11 mouse cellular contexts compared by ENCODE assay signal in the genomic region with DNA sequence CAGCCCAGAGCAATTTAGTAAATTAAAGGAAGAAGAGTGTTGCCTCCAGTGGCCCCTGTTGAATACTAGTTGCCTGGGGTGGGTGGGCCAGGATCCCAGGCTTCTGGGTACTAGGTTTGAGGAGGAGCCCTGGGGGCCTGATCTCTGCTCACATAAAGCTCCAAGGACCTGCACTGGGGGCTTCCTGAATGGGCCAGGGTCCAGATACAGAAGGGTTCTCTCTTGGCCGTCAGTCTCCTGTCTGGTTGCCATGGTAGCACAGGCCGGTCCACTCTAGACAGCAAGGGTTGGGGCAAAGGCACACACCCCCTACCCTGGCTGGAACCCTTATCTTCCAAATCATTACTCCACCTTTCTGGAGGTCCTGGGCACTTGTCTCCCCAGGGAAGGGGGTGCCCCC. TPM values are rescaled to one million over a fixed set of nuclear protein-coding genes. Genes with fewer than 3 reads are reported as not detected.
DNase-seq lines count a peak whose midpoint lies in the region; ATAC-seq lines count a peak whose summit lies in the region.
"Had no signal": no experiment of that assay in that cellular context is flagged by ENCODE, and none has a peak within 500 bp of the region (broad histone marks: within the 10 kb centered on the region; RNA-seq: fewer than 3 reads in every experiment).

No protein-coding gene starts in this region.

- H3K4me1 ChIP-seq in embryonic facial prominence, embryonic 10.5 days: peaks cover 60% of the 10 kb centered on the region
- H3K4me1 ChIP-seq in hindbrain, embryonic 13.5 days (replicated peaks): peaks cover 51% of the 10 kb centered on the region
- peaks cover 51% of the 10 kb centered on the region for H3K4me1 ChIP-seq in midbrain, embryonic 13.5 days (replicated peaks)
- H3K4me1 ChIP-seq in heart, embryonic 11.5 days (ENCODE audit: control insufficient read depth, insufficient read depth, low read length): peaks cover 17% of the 10 kb centered on the region; the same call in 1 of the 2 replicates

- H3K36me3 ChIP-seq in embryonic facial prominence, embryonic 10.5 days (replicated peaks): no peaks in the 10 kb centered on the region
- no peaks in the 10 kb centered on the region for H3K36me3 ChIP-seq in hindbrain, embryonic 13.5 days
- no peaks in the 10 kb centered on the region for H3K36me3 ChIP-seq in midbrain, embryonic 13.5 days
- H3K36me3 ChIP-seq in heart, embryonic 11.5 days (ENCODE audit: control insufficient read depth, insufficient read depth, low read length): no peaks in the 10 kb centered on the region
- H3K36me3 ChIP-seq: liver, embryonic 12.5 days had no signal

- 0 out of 2 replicates have a peak, but pooled peaks have one; percentile 2 for ATAC-seq in hindbrain, embryonic 13.5 days (ENCODE audit: low FRiP score)
- 0 out of 2 replicates have a peak, but pooled peaks have one; percentile 13 for ATAC-seq in midbrain, embryonic 13.5 days
- no peak for ATAC-seq in heart, embryonic 11.5 days (replicated peaks; ENCODE audit: insufficient number of reproducible peaks, low FRiP score, low TSS enrichment)
- ATAC-seq: liver, embryonic 12.5 days had no signal

- H3K9me3 ChIP-seq in embryonic facial prominence, embryonic 10.5 days: no peaks in the 10 kb centered on the region
- H3K9me3 ChIP-seq in hindbrain, embryonic 13.5 days: no peaks in the 10 kb centered on the region
- H3K9me3 ChIP-seq in midbrain, embryonic 13.5 days: no peaks in the 10 kb centered on the region
- no peaks in the 10 kb centered on the region for H3K9me3 ChIP-seq in heart, embryonic 11.5 days (replicated peaks; ENCODE audit: control insufficient read depth, low read length)
- H3K9me3 ChIP-seq: liver, embryonic 12.5 days had no signal

- H3K4me2 ChIP-seq in hindbrain, embryonic 13.5 days: peak overlapping the region; percentile 72
- H3K4me2 ChIP-seq in midbrain, embryonic 13.5 days (replicated peaks): peak overlapping the region; percentile 76
- no peak overlapping the region for H3K4me2 ChIP-seq in heart, embryonic 11.5 days

- 18% methylated on average over 2 of the region's 2 CpGs for WGBS in embryonic facial prominence, embryonic 10.5 days
- WGBS in hindbrain, embryonic 13.5 days: 3% methylated on average over 2 of the region's 2 CpGs
- 22% methylated on average over 2 of the region's 2 CpGs for WGBS in midbrain, embryonic 13.5 days
- 27% methylated on average over 2 of the region's 2 CpGs for WGBS in heart, embryonic 11.5 days (ENCODE audit: insufficient replicate concordance)

- peak overlapping the region; percentile 81 for H3K9ac ChIP-seq in hindbrain, embryonic 13.5 days
- H3K9ac ChIP-seq in midbrain, embryonic 13.5 days (replicated peaks): peak overlapping the region; percentile 74; the same call in 1 of the 2 replicates
- no peak overlapping the region for H3K9ac ChIP-seq in heart, embryonic 11.5 days (ENCODE audit: low read depth, low read length)
- H3K9ac ChIP-seq: liver, embryonic 12.5 days had no signal

- H3K27me3 ChIP-seq in embryonic facial prominence, embryonic 10.5 days (replicated peaks; ENCODE audit: low read depth, poor library complexity, severe bottlenecking): peaks cover 89% of the 10 kb centered on the region
- peaks cover 56% of the 10 kb centered on the region for H3K27me3 ChIP-seq in hindbrain, embryonic 13.5 days
- peaks cover 49% of the 10 kb centered on the region for H3K27me3 ChIP-seq in midbrain, embryonic 13.5 days
- peaks cover 59% of the 10 kb centered on the region for H3K27me3 ChIP-seq in heart, embryonic 11.5 days (ENCODE audit: control insufficient read depth, insufficient read depth, low read length)

- peak overlapping the region; percentile 74; the same call in 1 of the 2 replicates for H3K4me3 ChIP-seq in embryonic facial prominence, embryonic 10.5 days
- peak overlapping the region; percentile 48 for H3K4me3 ChIP-seq in hindbrain, embryonic 13.5 days
- 0 out of 2 replicates have a peak overlapping the region, but pooled peaks have one; percentile 9 for H3K4me3 ChIP-seq in midbrain, embryonic 13.5 days (replicated peaks)
- H3K4me3 ChIP-seq in heart, embryonic 11.5 days (ENCODE audit: low read depth, low read length): no peak overlapping the region
- H3K4me3 ChIP-seq: liver, embryonic 12.5 days had no signal

- peak; percentile 33 for DNase-seq in embryo, embryonic 10.5 days (ENCODE audit: low spot score)
- no peak for DNase-seq in embryo, embryonic 11 days
- no peak for DNase-seq in embryonic facial prominence, embryonic 10.5 days (ENCODE audit: low spot score)
- no peak for DNase-seq in spleen, postnatal 10 days (ENCODE audit: low spot score in 2 of 2)
- DNase-seq in urinary bladder, adult 18-20 months (ENCODE audit: low spot score in 2 of 2): no peak
- DNase-seq: cerebellum, adult 9-10 months; kidney, adult 9 months had no signal

- H3K27ac ChIP-seq in embryonic facial prominence, embryonic 10.5 days (replicated peaks): no peak overlapping the region
- H3K27ac ChIP-seq in hindbrain, embryonic 13.5 days: no peak overlapping the region; the same call in 1 of the 2 replicates
- no peak overlapping the region for H3K27ac ChIP-seq in midbrain, embryonic 13.5 days
- no peak overlapping the region for H3K27ac ChIP-seq in heart, embryonic 11.5 days (ENCODE audit: low read depth, low read length)
- H3K27ac ChIP-seq: liver, embryonic 12.5 days had no signal

RNA-seq across cellular contexts. Expression of a gene that starts 4.7 kb away (rescaled TPM):
- polyA plus RNA-seq in embryonic facial prominence, embryonic 10.5 days (2016; fragmentation: Nextera tagmentation; extraction: Ambion mirVana): 30.4 and 36.6 TPM in 2 replicates
- polyA plus RNA-seq in hindbrain, embryonic 13.5 days (2015; fragmentation: Nextera tagmentation; extraction: Ambion mirVana): 40.6 and 45.7 TPM in 2 replicates
- 36.1 and 44.8 TPM in 2 replicates for polyA plus RNA-seq in midbrain, embryonic 13.5 days (2015; fragmentation: Nextera tagmentation; extraction: Ambion mirVana)
- 76.0 and 115 TPM in 2 replicates for polyA plus RNA-seq in heart, embryonic 11.5 days (2014; fragmentation: Nextera tagmentation; extraction: Ambion mirVana)

RNA-seq across cellular contexts. Expression of a gene that starts 10.3 kb away (rescaled TPM):
- polyA plus RNA-seq in embryonic facial prominence, embryonic 10.5 days (2016; fragmentation: Nextera tagmentation; extraction: Ambion mirVana): 0.09 and 0.20 TPM in 2 replicates
- polyA plus RNA-seq in hindbrain, embryonic 13.5 days (2015; fragmentation: Nextera tagmentation; extraction: Ambion mirVana): 1.5 and 1.6 TPM in 2 replicates
- 1.2 and 1.3 TPM in 2 replicates for polyA plus RNA-seq in midbrain, embryonic 13.5 days (2015; fragmentation: Nextera tagmentation; extraction: Ambion mirVana)
- 0.11 TPM in 2 replicates for polyA plus RNA-seq in heart, embryonic 11.5 days (2014; fragmentation: Nextera tagmentation; extraction: Ambion mirVana)

RNA-seq across cellular contexts. Expression of a gene that starts 28.6 kb away (rescaled TPM):
- polyA plus RNA-seq in embryonic facial prominence, embryonic 10.5 days (2016; fragmentation: Nextera tagmentation; extraction: Ambion mirVana): 1.2 and 1.3 TPM in 2 replicates
- polyA plus RNA-seq in hindbrain, embryonic 13.5 days (2015; fragmentation: Nextera tagmentation; extraction: Ambion mirVana): 0.17 and 0.36 TPM in 2 replicates
- 0.28 and 0.66 TPM in 2 replicates for polyA plus RNA-seq in midbrain, embryonic 13.5 days (2015; fragmentation: Nextera tagmentation; extraction: Ambion mirVana)
- polyA plus RNA-seq in heart, embryonic 11.5 days (2014; fragmentation: Nextera tagmentation; extraction: Ambion mirVana): 0.54 and 1.3 TPM in 2 replicates

RNA-seq across cellular contexts. Expression of a gene that starts 28.9 kb away (rescaled TPM):
- polyA plus RNA-seq in embryonic facial prominence, embryonic 10.5 days (2016; fragmentation: Nextera tagmentation; extraction: Ambion mirVana): 4.5 and 5.5 TPM in 2 replicates
- 6.2 and 6.6 TPM in 2 replicates for polyA plus RNA-seq in hindbrain, embryonic 13.5 days (2015; fragmentation: Nextera tagmentation; extraction: Ambion mirVana)
- 5.9 and 6.7 TPM in 2 replicates for polyA plus RNA-seq in midbrain, embryonic 13.5 days (2015; fragmentation: Nextera tagmentation; extraction: Ambion mirVana)
- 5.5 and 5.8 TPM in 2 replicates for polyA plus RNA-seq in heart, embryonic 11.5 days (2014; fragmentation: Nextera tagmentation; extraction: Ambion mirVana)

RNA-seq across cellular contexts. Expression of a gene that starts 37.1 kb away (rescaled TPM):
- 127 and 132 TPM in 2 replicates for polyA plus RNA-seq in embryonic facial prominence, embryonic 10.5 days (2016; fragmentation: Nextera tagmentation; extraction: Ambion mirVana)
- 37.5 and 40.3 TPM in 2 replicates for polyA plus RNA-seq in hindbrain, embryonic 13.5 days (2015; fragmentation: Nextera tagmentation; extraction: Ambion mirVana)
- polyA plus RNA-seq in midbrain, embryonic 13.5 days (2015; fragmentation: Nextera tagmentation; extraction: Ambion mirVana): 39.9 and 41.7 TPM in 2 replicates
- 48.7 and 49.8 TPM in 2 replicates for polyA plus RNA-seq in heart, embryonic 11.5 days (2014; fragmentation: Nextera tagmentation; extraction: Ambion mirVana)
